Mouse (Mus musculus): ENCODE data around the gene Pigk.

Pigk gene

DNA sequence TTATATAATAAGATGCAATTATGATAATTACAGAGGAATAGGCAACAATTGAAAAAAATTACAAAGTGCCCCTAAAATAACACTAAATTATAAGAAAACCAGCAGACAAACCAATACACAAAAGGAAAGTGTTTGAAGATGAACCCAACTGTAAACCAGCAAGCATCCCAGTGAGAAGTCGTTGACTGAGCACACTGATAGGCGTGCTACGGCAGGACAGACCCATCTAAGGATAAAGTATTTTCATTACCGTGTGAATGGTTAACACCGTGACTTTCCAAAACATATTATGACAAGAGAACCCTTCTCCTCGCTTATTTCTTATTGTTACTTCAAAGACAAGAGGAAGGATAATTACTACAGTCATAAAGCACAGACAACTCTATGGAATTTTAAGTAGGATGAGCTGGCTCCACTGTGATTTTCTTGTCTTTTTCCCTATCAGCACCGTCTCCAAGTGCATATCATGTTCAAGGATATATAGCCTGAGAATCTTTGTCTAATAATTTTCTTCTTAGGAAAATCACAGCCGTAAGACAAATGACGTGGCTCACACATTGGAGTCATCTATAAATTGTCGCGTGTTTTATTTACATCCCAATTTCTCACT is 233.2 kb downstream of the Pigk start:
- no peak for DNase-seq

DNA sequence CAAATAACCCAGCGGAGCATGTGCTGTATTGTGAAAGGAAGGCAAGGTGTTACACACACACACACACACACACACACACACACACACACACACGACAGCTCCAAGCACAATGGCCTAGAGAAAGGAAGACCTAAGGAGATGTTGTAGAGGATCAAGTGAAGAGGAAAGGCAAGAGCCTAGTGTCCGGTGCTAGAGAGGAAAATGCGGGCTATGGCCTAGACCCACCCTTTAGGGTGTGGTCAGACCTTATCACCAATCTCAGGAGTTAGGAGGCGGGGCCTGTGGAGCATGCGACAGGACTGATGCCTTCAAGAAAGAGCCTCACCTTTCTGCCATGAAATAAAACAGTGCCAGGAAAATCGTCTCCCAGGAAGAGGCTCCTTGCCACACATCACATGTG is 234.7 kb downstream of the Pigk start:
- no peak for DNase-seq

DNA sequence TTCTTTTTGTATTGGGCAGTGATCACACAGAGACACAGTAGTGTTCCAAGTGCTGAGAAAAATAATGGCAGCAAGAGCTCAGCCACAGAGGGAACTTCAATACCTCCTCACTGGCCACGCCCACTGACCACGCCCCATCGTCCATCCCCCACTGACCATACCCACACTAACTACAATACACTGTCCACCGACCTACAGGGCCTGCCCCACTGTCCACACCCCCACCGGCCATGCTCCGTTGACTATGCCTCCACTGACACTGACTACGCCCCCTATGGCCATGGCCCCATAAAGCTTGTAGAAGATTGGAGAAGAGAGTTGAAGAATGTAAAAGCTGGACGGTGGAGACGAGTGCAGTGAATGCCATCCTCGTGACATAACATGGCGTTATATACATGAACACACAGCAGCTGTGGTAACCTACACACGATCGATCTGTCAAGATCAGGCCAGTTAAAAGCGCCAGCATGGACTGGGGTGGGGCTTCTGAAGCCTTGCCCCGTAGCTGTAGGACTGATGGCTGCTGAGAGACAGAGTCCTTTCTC is 235.4 kb downstream of the Pigk start:
- DNase-seq, result peak in 1 of 2 experiments; percentile 29

DNA sequence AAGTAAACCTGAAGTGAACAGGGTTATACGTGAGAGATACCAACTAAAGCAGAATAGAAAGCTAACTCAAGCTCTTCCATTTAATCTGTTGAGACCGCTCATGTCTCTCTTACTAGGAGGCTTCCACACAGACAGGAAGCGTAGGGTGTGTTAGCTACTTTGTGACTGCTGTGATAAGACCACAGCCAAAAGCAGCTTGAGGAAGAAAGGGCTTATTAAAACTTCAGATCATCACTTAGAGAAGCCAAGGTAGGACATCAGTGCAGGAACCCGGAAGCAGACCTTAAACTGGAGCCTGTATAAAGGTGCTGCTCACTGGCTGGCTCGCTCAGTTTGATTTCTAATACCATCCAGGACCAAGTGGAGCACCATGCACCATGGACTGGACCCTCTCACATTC is 236.4 kb downstream of the Pigk start:
- DNase-seq, result no peak

DNA sequence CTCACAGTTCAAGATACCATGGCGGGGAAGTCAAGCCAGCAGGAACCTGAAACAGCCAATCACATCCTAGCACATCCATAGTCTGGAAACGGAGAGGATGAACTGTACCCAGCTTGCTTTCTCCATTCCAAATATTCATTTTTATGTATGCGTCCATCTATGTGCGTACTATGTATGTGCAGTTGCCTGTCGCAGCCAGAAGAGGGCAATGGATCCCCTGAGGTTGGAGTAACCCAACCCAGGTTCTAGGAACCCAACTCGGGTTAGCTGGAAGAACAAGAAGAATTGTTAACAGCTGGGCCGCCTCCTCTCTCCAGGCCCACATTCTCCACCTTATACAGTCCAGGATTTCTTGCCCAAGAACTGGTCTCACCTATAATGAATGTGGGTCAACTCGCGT is 237.0 kb downstream of the Pigk start:
- no peak for DNase-seq

DNA sequence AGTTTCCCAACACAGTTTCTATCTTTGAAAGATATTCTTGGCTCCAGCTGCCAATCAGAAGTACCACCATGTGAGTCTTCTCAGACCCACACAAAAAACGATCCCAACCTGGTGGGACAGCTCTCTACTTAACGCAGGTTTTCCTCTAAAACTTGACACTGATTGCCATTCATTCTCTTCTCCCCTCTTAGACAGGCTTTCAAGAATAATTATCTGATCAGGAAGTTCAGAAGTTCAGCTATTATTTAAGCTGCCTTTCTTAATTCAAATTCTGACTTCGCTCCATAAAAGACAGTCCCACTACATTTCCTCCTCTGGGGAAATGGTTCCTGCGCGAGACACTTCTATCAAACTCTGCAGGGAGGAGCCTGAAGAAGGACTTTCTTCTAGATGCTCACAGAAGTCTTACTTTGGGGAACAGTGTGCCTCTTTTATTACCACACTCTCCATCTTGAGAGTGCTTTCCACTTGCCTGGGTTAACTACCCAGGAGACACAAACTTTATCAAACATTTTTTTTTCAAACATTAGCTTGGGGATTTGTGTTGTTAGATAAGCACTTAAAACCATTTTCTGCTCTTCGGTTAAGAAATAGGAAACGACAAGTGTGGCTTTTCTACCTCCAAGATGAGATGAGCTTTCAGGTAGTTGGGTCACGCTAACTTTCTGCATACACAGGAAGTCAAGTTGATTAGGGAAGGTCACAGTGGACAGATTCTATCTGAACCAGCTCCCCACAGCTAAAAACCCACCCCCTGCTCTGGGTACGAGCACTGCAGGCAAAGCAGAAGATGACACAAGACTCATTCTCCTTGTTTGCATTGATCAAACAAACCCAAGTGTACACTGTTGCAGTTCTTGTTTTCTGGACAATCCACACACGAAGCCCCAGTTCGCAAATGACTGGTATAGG is 238.0 kb downstream of the Pigk start:
- no peak for DNase-seq

DNA sequence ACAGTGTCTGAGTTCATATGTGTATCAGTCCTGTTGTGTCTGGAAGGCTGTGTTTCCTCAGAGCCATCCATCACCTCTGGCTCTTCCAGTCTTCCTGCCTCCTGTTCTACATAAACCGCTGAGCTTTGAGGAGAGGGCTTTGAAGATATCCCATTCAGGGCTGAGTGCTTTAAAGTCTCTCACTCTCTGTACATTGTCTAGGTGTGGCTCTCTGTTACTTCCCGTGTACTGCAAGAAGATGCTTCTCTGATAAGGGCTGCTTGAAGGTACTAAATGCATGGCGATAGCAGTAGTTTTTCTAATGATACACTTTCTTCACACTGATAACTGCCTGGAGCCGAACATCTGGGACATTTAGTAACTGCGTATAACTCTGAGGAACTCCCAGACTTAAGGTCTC is 242.1 kb downstream of the Pigk start:
- no peak for DNase-seq

DNA sequence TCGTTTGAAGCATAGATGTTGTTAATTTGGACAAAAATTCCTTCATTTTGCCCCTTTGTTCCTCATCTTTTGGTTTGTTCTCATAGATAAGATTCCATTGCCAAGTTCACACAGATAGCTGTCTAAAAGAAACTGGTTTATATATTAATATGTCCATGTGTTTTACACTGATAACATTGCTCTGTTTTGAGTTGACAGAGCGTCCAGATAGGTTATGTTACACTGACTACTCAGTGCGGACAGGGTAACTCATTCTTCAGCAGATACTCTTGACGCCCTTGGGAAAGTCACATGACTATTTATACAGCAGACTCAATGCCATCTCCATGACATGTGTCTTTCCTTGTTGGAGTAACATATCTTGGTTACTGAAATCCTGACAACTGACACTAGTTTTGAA is 242.9 kb downstream of the Pigk start:
- no peak for DNase-seq

DNA sequence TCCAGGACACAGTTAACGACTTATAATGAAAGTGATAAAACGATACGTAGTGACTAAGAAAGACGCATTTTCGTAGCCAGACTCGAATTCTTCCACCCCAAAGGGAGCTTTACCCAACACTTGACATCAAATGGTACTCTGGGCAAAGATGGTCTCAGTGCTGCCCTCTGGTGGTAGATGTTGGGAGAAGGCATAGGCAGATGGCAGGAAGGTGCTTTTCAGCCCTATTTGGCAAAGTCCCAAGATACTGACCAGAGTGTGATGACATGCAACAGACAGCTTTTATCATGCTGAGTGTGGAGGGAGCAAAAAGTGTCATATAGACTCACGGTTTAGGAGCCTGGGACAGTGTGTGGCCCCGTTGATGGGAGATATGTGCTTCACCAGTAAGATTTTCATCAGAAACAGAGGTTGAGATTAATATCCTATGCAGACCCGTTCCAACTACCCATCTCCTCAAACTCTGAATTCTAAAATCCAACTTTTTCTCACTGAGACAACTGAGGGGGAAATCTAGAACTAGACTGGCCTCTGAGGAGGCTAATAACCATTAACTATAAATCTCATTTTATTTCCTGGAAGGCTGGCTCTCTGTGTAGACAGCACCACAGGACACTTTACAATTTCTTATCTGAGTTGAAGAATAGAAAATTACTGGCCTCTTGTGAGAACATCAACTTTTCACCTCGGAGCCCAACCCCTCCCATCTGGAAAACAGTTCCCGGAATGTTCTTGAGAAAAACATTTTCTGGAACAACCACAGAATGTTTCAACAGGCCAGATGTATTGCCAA is 244.7 kb downstream of the Pigk start:
- DNase-seq, result peak; percentile 72 to 73

DNA sequence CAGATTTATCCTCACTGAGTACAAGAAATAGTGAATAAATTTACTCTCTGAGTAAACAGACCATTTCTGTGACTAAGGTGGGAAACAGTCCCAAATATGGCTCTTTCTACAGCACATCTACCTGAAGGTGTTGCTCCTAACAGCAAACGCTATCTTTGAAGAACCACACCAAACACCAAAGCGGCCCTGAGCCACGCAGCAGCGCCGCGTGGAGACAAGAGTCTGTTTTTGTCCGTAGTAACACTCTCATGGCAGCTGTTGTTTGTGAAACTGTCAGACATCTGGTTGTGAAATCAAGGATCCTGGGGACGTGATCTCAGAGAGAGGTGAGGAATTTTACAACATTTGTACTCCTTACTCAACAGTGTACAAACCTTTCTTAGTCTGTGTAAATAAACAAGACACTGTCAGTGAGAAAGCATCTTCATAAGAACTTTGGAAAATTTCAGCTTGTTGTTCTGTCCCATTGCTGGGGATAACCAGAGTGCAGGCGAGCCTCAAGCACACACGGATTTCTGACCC is 248.0 kb downstream of the Pigk start:
- no peak for DNase-seq

DNA sequence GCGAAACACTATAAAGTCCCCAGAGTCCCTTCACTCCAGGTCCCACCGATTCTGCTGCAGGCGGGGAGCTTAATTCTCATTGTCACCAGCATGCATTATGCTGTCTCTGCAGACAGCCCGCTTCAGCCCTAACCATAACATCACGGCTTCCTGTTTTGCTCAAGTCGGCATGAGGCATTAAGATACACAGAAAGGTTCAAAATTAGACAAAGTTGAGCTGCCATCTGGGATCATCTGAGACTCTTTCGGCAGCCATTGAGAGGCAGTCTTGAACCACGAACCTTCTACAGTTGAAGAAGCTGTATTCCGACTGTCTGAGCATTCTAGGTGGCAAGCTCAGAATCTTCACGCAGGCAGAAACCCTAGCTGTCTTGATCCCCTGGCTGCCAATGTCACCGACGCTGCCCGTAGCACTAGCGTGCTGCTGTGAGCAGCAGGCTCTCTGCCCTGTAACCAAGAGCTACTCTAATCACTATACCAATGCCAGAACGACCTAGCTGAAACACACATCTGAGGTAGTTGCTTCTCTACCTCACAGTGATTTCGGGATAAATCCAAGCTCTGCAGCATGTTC is 256.0 kb downstream of the Pigk start:
- peak in 1 of 2 experiments; percentile 33 for DNase-seq

DNA sequence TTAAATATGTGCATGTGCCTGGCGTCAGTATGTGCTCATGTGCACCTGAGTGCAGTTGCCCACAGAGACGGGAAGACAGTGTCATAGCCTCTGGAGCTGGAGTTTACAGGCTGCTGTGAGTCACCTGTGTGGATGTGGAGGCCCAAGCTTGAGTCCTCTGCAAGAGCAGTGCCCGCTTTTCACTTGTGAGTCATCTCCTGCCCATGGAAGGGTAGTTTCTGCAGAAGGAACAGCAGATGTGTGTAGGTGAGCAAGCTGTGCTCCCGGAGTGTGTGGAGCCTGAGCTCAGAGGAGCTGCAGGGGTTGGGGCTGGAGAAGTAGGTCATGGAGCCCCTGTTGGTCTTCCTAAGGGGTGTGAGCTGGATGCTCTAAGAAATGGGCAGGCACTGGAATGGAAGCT is 257.5 kb downstream of the Pigk start:
- DNase-seq, result no peak

DNA sequence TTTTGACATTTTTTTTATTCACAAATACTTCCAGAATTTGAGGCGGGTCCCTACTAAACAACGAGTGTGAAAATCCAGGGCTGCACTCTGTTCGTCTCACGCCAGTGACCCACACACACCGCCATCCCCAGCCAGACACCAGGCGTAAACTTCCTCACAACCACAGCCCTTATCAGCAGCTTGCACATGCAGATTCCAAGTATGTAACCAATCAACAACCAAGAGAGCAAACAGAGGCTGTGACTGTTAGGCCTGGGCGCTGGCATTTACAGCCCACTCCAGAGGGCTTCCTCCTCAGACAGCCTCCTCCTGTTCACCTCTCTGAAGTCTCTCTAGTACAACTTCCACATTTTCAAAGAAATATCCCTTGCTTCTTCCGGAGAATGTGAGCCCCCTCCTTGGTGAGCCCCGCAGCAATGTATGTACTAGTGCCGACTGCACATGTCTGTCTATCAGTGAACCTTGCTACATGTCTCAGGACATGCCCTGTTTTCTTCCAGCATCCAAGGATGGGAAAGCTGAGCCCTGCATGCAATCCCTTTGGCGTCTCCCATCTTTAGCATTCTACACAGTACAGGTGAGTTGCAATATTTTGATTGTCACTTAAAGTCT is 265.7 kb downstream of the Pigk start:
- DNase-seq, result no peak

DNA sequence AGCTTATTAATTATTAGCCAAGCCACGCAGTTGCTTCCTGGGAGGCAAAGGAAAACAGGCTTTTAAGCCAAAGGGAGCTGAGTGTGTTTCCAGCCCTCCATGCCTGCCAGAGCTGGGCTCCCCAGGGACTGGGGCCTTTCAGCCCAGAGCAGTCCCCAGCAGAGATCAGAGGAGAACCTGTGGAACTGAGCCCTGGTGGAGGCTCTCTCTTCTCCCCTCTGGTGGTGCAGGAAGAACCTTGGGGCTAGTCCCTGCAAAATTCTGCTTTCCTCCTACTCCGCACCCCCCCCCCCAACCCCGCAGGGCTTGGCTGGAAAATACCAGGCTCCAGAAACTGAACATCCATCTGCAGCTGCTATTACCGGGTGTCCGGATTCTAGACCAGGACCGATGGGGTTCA is 266.5 kb downstream of the Pigk start:
- no peak for DNase-seq

DNA sequence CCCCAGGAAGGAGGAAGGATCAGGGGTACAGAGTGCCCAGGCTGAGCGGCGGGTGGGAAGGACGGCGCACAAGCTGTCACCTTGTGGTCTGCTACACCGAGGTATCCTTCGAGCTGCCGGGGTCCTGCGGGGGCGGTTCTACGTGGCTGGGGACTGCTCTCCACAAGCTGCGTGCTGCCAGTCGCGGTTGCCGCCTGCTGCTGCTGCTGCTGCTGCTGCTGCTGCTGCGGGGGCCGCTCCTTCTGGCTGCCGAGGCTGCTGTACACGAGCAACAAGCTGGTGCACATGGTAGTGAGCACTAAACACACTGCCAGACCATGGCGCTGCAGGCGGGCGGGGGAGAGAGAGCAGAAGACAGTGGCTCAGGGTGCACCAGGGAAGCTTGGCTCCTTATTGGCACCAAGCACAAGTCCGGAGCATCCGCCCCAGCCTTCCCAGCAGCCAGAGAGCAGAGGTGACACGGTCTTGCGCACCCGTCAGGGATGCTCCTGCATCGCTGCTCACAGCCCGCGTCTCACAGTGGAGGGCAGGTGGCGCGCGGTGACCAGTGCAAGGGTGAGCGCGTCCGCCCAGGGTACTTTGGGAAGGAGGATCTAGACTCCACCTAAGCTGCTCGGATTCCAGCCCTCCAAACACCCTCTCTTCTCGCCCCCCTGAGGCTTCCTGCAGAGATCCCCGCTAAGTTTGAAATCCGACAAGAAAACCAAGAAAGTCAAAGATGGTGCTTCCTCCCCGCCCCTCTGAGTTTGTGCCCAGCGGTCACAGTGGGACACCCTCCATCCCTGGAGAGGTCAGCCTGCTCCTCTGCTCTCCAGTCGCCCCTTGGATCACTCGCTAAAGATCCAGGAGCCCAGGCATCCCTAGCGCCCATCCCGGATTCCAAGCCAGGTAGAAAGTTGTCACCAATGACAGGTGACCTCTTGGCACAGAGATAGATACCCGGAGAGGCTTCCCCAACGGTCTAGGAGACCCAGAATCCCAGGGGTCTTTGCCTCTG is 267.4 kb downstream of the Pigk start:
- no peak for DNase-seq

DNA sequence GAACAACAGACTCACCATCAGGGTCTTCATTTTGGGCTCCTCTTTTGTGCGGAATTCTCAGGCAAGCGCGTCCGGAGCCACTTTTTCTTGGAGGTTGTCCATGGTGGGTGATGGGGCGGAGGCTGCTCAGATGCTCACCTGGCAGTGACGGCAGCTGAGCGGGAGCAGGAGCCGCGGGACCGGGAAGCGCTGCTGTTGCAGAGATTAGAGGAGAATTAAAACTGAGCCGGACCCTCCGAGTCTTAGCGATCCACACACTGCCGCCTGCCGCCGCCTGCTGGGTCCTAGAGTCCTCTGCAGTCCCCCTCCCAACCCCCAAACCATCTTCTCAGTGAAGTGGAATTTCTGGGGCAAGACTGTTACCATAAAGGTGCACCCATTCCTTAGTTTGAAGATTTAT is 268.1 kb downstream of the Pigk start, which contains the start of gene St6galnac5:
St6galnac5 (minus strand) TSS at position 259 of the 400 bp plus-strand sequence.
- no peak for DNase-seq

DNA sequence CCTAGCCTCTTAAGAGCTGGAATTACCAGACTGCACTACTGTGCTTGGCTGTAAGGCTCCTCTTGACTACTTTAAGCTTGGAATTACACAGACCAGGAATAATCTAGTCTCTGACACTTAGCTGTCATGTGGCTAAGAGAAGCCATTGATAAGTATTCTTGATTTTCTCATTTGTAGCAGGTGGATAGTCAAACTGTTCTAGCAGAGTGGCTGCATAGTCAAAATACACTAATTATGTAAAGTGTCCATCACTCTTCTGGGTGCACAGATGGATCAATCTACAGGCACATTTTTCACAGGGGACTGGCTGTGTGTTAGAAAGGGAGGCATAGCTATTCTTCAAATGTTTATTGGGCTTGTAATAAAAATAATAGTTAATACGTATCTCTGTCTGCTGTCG is 276.9 kb downstream of the Pigk start:
- no peak for DNase-seq

DNA sequence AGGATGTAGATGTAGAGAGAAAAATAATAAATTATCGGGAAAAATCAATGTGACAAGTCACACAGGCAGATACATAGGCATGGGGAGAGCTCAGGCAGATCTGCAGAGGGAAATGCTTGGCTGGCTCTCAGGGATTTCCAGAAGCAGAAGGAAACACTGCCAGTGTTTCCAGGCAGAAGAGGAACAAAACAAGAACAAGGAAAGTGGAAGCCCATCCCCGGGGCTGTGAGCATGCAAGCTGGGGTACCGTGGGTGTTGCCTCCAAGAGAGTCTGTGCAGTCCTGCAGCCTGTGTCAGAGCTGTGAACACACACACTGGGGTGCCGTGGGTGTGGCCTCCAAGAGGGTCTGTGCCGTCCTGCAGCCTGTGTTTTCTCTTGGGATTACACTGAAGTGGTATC is 279.7 kb downstream of the Pigk start:
- no peak for DNase-seq

DNA sequence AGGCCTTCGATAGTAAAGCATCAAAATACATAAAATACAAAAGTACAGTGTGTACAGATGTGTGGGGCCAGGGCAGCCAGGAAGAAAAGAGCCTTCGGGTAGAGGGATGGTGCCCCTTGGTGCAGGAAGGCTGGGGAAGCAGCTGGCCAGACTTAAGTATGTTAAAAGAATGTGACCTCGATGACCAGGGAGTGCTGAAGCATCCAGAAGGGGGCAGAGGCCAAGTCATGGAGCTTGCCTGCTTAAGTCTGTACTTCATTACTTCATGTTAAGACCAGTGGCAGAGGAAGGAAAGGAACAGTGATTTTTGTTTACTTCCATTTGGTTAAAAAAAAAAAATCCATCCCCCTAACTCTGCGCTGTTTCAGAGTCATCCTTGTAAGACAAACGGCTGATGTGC is 284.2 kb downstream of the Pigk start:
- no peak for DNase-seq

DNA sequence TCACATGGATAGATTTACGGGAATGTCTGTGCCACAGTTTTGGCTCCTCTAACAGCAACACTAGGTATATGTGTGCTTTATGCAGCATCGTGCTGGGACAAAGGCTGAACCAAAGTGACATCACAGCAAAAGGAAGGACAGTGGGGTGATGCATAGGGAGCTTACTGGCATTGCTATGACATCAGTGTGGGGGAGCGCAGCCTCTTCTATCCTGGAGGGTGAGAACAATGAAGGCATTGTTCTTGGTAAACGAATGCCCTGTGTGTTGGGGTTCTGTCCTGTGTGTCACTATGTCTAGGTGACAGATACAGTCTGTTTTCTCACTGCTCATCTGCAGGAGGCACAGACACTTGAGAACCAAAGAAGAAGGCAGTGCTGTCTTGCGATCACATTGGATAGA is 285.0 kb downstream of the Pigk start:
- DNase-seq, result no peak

DNA sequence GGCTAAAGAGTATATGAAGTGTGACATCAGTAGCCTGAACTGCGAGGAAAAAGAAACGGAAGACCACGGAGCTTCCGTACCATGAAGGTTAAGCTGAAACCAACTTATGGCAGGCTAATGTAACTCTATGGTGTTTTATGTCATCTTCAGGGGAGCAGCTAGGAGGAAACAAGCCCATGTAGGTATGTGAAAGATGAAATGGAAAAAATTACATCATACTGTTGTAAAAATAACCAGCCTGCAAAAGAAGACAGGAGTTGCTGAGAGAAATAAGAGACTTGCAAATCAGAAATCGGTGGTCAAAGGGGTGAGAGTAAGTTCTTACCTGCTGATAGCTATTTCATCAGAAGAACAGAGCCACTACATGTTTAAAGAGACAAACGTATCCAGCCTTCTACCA is 293.0 kb downstream of the Pigk start:
- DNase-seq, result no peak
